Mouse (Mus musculus): Measurements from ENCODE around the gene Phactr2.

DNA sequence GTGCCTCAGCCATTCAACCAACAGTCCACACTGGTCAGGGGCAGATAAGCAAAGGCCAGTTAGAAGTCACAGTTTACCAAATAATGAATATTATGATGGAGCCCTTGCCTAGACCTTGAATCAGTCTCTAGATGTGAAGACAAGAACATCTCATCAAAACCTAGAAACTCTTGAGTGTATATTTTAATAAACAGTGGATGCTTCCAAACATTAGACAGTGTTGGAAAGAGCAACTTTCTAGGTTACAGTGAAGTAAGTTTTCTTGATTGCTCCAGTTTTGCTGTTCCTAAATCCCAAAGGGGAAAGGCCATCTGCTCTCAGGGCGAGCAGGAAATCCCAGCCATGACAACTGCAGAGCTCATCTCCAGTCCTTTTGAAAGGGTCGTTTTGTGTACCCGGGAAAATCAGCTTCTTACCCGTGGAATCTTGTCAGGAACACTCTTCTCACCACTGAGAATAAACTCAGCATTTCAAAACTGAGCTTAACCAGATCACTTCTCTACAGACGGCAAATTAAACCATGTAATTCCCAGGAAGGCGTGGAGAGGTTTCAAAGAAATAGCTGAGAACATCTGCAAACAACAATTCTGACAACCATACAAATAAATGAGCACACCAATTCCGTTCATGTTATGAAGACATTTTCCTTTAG lies 296.1 kb downstream of the Phactr2 start, which contains the start of gene Zc2hc1b:
- TF ChIP-seq CTCF (IDR thresholded peaks at IDR 0.05; ENCODE audit: insufficient read depth, low read length) (no peak), POLR2A (IDR thresholded peaks at IDR 0.05; ENCODE audit: borderline replicate concordance, extremely low read depth, low read depth, low read length) (no peak)
